Mouse (Mus musculus) monocyte, adult 2 months (primary cell): Measurements from ENCODE around the gene 1810062G17Rik.
A peak's percentile ranks its signal among the peaks of the same experiment; 100 is the strongest.

Experiments
- DNase-seq, 2 experiments: peaks; one replicate each; pipeline ENCODE4 v3.0.0; 2022; ENCODE audit warnings: low spot score in 2 of 2, low read depth in 1 of 2

Gene 1810062G17Rik

DNA sequence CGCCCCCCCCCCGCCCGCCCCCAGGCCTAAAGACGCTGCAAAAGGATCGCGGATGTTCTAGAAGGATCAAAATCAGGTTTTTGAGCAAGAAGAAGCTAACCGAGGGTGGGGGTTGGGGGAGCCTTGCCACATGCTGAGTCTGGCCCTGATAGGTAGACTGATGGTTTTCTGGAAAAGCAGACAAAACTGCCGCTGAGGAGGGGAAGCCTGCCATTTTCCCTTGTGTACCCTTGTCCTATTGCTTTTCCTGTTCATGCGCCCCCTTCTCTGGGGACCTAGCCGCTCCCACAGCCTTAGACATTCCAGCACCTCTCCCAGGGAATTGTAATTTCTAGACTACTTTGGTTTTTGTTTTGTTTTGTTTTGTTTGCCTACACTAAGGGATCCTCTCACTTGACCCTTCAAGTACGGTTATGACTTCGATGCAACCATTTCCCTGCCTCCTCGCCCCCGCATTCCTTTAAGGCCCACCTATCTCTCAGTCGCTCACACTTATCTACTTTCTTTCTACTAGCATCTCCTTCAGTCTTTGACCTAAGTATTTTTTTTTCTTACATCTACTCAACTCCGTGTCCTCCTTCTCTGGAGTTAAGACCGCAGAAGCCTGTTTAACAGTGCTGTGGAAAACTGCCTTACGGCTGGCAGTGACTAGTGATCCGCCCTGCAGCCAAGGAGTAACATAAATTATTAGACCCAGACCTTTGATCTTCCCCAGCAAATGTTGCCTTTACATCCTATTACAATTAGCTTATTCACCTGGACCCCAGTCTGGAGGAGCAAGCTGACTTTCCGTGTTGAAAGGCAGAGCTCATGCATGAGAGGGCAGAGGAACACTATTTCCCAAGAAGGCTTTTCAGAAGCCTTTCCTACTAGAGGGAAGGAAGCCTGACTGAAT is 771 bp downstream of the 1810062G17Rik start:
- DNase-seq, result no peak

DNA sequence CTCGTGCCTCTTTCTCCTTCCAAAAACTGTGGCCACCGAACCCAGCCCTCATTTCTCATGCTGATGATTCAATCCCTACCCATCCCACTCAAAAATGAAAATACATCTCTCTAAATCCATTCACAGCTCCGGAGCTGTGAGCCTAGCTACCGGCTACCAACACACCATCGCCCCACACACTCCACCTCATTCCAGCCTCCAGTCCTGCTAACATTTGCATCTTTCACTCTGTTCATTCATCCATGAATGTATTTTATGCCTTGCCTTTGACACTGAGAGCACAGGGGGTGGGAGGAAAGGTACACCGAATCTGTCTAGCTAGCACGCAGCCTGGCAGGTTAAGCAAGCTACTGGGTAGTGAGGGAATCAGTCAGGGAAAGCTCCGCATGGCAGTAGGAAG is 3.0 kb downstream of the 1810062G17Rik start:
- no peak for DNase-seq

DNA sequence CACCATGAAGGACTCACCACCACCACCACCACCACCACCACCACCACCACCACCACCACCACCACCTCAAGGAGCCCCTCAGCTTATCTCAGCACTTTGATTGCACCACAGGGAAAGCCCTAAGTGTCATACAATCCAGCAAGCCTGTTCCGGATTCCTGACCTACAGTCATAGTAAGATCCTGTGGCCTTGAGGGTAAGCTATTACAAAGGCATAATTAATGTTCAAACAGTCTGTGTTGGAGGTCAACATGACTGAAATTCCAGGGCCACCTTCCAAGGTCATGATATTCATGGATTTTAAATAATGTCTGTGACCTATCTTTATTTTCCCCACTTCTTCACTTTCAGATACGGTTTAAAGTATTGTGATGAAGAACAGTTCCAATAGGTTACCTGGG is 4.7 kb downstream of the 1810062G17Rik start:
- no peak for DNase-seq

- no peak for DNase-seq
These were observed 6.0 kb downstream of the 1810062G17Rik start for GRCm38 (mm10) chr3:36481776-36482193.

- DNase-seq, result no peak
These were observed 7.2 kb downstream of the 1810062G17Rik start for GRCm38 (mm10) chr3:36482940-36483339.

DNA sequence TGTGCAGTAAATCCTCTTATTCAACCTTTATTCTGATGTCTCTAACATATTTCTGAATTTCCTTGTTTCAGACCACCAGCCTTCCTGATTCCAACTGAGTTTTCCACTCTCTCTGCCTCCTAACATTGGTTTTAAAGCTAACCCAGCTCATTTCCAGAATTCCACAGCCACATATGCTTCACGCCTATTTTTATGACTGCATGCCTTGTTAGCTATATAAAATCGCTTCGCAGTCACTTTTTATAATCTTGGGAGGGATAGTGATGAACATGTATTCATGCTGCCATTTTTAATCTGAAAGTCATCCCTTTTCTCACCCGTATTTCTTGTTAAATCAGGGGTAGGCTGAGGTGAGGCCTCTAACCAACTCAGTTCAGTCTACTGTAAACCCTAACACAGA is 8.6 kb downstream of the 1810062G17Rik start:
- DNase-seq, result no peak

DNA sequence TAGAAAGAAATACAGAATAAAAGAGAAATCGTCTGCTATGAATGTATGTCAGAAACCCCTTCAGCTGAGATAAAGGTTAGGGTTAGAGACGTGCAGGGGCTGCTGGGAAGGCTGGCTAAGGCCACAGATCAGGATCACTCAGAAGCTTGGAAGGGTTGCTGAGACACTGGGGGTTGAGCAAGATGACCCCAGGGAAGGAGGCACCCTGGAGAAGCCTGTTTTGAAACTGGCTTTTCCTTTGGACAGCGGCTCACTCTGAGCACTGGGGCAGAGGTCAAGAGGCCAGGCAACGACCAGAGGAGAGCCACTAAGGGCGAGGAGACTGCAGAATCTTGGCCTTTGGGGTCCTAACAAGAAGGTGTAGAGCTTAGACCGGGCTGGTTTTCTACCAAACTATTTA is 10.4 kb downstream of the 1810062G17Rik start:
- no peak for DNase-seq

- DNase-seq, result no peak
These were observed 11.1 kb downstream of the 1810062G17Rik start for GRCm38 (mm10) chr3:36486881-36487280.

DNA sequence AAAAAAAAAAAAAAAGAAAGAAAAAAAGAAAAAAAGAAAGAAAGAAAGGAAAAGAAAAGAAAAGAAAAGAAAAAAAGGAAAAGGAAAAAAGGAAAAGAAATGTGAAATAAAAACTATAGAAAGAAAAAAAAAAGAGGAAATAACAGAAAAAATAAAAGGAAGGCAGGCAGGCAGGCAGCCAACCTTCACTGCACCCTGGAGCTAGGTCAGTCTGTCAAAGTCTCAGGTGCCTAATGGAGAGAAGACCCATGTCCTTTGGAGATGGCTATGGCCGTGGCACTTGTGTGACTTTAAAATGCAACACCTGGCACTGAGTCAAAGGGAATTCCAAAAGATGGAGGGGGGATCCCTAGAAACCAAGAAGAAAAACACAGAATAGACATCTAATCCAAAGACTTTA is 12.6 kb downstream of the 1810062G17Rik start:
- no peak for DNase-seq

DNA sequence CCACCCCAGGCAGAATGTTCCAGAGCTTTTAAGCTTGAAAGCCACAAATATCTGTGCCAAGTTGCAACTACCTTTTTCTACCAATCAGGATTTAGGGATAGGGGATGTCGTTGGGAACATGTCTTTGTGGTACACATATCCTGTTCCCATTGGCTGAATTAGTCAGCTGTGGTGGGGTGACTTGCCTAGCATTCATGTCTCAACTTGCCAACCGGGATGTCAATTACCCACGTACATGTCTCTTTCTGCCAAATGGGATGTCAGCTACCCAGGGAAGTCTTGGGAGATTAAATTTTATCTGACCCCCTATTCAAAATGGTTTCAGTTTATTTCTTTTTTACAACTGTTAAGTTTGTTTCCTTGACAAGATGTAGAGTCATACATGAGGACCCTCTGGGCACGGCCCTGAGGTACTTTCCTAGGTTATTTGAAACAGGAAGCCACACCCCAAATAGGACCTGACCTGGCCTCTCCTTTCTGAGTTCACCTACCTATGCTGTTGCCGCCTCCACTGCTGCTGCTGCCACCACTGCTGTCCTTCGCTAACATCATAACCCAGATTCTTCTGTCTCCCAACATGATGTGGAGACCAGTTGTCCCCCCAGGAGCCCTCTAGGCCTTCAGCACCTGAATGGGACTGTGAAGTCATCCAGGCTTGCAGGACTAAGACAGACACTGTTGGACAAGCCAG is 13.3 kb downstream of the 1810062G17Rik start:
- DNase-seq, result no peak

DNA sequence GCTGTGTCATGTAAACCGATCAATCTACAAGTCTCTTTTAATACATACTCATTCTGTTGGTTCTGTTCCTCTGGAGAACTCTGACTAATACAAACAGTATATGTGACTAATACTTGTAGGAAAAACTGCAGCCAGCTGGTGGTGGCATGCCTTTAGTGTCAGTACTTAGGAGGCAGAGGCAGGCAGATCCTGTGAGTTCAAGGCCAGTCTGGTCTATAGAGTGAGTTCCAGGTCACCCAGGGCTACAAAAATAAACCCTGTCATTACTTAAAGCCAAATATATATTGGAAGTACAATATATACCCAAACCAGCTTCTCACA is 13.8 kb downstream of the 1810062G17Rik start:
- DNase-seq, result no peak

GRCm38 (mm10) chr3:36491535-36491934 is 15.8 kb downstream of the 1810062G17Rik start:
- no peak for DNase-seq

DNA sequence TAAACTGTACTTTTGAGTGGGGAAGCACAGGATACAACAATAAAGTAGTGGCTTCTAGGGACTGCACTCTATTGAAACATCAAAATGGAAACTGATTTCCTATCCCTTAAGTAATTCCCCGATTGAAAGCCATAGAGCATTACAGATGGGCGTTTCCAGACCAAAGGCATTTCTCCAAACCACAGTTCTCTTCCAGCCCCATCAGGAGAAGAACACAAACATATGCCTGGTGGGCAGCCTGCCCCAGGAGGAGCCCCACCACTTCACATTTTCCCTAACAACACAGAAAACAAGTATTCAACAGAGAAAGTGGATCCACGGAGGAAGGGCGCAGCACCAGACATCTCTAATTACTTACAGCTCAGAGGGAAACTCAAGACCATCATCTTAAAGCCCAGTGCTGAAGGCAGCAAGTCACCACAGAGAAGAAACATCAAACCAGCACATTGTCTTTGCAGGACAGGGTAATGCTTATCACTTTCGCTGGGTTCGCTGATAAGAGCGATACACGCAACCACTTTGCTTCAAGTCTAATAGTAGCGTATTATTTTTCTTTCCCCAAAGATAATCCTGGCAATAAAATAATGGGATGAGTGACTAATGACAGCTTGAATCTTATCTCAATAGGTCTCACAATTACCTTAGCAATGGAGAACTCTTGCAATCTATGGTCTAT is 17.1 kb downstream of the 1810062G17Rik start:
- no peak for DNase-seq

DNA sequence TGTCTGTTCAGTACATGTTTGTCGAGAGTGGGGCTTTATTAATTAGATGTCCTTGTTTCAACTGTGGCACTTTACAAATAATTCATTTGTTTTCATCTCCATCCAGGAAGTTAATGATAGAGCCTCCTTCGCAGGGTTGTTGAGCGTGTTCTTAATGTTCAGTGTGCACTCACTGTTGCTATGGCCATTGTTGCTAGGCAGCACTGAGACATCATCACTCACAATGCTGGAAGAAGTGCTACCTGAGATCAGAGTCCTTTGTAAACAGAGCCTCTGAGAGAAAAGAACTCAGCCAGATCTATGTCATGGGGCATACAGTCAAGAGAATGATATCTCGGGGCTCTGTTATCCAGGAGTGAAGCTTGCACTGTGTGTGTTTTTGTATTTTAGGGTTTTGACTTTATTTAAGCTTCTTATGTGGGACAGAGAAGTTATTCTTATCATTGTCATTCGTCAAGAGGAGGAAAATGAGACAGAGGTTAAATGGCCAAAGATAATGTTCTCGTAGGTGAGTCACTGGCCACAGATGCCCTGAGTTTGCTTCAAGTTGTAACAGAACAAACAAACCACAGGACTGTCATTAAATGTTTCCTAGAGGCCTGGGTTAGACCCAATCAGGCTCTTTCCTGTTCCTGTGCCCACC is 18.0 kb downstream of the 1810062G17Rik start:
- no peak for DNase-seq

DNA sequence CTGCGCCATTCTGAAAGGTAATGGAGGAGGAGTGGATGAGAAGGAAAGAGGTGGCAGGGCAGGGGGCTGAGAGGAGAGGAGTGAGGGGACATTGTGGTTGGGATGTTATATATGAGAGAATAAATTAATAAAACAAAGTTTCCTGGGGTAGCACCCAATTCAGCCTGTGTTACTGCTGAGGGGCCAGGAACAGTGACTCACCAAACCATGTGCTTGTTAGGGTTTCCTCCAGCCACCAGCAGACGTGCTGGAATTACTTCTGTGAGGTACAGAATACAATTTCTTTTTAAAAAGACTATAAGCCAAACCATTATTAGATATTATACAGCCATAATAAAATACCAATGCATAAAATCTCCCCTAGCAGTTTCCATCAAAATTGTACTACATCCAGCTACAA is 18.9 kb downstream of the 1810062G17Rik start:
- DNase-seq, result no peak

GRCm38 (mm10) chr3:36495436-36495835 is 19.7 kb downstream of the 1810062G17Rik start:
- DNase-seq, result peak; percentile 58 to 75

DNA sequence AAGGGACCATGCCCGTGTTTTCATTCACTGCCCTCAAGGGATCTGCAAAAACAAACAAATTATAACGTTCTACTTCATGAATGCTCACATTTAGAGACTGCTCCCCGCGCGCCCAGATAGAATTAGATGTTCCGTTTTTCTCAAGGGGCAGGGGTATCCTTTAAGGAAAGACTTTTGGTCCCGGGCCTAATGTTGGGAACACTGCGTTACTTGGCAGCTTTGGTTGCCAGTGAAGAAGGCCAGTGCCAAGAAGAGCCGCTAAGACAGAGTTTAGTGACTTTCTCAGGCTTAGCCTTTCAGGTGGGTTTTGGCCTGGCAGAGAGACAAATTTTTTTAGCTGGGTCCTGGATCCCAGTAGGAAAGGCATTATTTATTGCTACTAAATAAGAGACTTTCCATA is 20.5 kb downstream of the 1810062G17Rik start:
- no peak for DNase-seq

DNA sequence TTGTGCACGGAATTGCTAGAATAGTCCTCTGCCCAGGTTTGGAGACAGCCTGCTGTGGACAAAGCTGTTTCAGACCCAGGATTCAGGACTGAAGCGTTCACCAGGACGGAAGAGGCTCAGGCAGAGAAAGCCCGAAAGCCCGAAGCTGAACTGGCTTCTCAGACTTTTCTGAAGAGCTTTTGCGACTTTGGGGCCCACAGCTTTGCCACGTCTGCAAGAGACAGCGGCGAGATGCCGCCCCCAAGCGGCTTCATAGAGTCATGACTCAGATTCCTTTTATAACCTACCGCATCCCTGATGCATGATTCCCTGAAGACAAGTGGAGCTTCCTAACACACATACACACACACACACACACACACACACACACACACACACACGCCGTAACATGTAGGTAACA is 21.0 kb downstream of the 1810062G17Rik start:
- DNase-seq, result no peak

- DNase-seq, result no peak
These were observed 22.5 kb downstream of the 1810062G17Rik start for GRCm38 (mm10) chr3:36498224-36498623.

DNA sequence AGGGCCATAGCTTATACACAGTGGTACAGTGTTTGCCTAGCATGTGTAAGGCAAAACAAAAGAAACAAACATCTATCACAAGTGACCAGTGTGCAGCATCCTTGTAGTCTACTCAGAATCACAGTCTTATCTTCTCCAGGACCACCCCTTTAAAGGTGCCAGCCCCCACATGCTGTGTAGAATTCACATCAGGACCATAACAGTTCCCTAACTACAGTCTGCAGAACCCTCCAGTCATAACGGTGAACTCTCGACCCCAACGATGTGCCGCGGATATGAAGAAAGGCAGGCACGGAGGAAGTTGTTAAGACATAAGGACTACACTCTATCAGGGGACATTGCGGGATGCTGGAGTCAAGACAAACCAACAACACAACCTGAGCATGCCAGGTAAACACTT is 23.7 kb downstream of the 1810062G17Rik start:
- DNase-seq, result no peak

DNA sequence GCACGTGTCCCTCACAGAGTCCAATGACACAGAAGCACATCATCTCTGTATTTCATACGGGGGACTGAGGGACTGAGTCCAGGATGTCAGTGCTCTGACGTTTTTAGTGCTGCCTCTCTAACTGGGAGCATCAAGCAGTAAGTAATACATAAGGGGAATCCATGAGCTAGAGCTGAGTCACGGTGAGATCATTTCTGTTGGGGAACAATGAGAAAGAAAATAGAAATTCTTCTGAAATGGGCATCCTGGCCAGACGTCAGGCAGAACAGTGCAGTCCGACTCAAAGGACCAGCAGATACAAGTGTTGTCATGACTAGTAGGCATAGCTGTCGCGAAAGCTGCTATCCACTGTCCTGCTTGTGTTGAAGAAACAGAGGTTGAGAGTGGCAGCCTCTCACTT is 25.2 kb downstream of the 1810062G17Rik start:
- no peak for DNase-seq

- no peak for DNase-seq
These were observed 25.8 kb downstream of the 1810062G17Rik start for GRCm38 (mm10) chr3:36501546-36501945.
